Mouse (Mus musculus): Measurements from ENCODE around the gene Gimap1. TPM values are rescaled to one million over a fixed set of nuclear protein-coding genes. Genes with fewer than 3 reads are reported as not detected.

The Gimap1 gene
- polyA plus RNA-seq, 1 experiment, result not detected

DNA sequence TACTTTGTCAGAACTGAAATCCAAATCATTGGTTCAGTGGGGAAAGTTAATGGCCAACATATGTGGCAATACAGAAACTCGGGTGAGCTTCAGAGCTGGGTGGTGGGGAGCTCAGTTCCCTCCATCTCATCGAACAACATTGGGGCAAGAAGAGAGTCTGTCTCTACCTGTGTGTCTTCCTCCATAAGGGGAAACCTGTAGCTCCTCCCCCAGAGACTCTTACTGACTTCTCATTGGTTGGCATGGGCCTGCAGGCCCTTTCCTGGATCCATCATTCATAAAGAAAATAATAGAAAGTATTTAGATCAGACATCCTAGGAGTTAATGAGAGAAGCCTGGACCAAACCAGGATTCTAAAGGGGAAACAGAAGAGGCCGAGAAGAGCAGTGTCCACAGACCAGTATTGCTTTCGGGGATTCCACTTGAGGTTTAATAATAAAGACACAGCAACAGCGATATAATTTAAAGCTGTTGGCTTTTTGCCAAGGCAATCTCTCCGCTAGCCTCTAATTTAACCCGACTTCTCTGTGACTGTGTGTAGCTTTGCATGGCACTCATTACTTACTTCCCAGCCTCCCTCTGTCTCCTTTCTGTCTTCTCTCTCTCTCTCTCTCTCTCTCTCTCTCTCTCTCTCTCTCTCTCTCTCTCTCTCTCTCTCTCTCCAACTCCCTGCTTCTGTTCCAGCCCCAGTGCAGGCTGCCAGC, 24.9 kb downstream of the Gimap1 start:
- no peak for TF ChIP-seq GATA1 (IDR thresholded peaks at IDR 0.05; ENCODE audit: low read length)

DNA sequence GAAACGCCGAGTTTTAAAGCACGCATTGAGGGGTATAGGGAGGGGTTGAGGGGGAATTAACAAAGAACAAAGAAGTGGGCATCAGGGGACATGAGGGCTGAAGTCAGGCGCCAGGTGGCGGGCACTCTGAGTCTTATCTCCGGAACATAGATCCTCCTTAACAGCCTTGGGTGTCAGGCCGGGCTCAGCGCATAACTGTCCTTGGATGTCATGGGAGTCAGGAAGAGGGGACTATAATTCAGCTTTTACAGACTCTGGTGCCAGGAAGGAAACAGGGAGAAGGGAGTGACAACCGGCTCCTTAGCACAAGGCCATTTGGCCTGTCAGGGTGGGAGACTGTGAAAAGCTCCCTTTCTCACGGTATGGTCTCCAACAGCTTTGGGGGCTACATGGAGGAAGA, 25.6 kb downstream of the Gimap1 start:
- no peak for TF ChIP-seq GATA1 (IDR thresholded peaks at IDR 0.05; ENCODE audit: low read length)

DNA sequence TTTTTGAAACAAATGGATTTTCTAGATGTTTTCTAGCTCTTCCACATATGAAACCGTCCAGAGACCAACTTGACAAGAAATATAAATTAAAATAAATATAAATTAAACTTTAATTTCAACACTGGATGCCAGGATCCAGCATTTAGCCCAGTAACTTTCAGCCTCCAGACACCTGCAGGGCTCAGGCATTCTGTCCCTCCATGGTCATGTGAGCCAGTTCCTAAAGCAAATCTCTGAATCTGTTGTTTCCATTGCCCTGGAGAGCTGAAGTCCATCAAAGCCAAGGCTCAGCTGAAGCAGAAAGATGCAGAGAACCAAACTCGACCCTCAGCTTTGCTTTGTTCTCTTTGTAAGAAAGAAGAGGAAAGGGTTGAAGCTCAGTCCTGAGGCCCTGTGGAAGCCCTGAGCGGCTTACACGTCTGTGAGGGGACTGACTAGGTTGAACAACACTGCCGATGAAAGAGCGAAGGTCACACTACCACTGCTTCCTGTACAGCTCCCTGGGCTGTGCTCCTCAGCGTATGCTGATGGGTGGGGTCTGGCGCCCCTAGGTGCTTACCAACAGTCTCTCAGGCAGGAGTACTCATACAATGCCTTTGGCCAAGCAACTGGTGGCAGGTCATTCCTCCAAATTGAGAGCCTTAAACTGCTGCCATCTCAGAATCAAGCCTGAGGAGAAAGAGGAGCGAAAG, 29.5 kb downstream of the Gimap1 start:
- no peak for TF ChIP-seq GATA1 (IDR thresholded peaks at IDR 0.05; ENCODE audit: low read length)

DNA sequence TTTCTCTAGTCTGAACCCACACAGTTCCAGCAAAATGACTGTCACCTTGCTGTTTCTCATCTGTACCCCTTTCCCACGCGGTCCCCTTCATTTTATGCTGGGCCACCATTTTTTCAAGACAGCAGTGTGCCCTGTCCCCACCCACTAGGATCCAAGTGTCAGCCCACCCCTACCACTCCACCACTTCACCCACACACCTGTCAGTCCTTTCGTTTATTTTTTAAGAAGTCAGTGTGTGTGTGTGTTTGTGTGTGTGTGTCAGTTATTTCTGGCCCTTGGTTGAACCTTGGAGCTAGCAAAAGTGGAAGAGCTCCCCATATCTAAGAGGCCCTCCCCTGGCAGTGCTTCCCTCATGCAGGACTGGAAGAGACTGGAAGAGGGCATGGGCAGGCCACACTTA, 30.1 kb downstream of the Gimap1 start:
- no peak for TF ChIP-seq GATA1 (IDR thresholded peaks at IDR 0.05; ENCODE audit: low read length)

DNA sequence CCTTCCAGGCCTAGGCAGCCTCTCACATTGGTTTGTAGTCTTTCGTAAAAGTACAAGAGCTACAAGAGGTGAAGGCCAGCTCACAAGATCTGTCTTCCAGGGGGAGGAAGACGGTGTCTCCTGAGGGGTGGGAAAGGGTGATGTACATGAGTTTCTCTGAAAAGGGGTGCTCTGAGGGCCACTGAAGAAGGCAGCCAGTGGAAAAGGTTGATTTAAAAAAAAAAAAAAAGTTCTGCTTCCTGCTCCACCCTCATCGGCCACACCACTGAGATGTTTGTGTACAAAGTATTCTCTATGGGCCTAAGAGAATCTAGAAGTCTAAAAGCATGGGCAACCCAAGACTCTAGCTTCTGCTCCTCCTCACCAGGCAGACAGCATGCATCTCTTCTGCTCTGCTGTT, 31.8 kb downstream of the Gimap1 start, which contains the start of gene Gimap3:
Gene Gimap3, minus strand, starts transcription at position 156 of the 400 bp plus-strand sequence.
- no peak for TF ChIP-seq GATA1 (IDR thresholded peaks at IDR 0.05; ENCODE audit: low read length)

DNA sequence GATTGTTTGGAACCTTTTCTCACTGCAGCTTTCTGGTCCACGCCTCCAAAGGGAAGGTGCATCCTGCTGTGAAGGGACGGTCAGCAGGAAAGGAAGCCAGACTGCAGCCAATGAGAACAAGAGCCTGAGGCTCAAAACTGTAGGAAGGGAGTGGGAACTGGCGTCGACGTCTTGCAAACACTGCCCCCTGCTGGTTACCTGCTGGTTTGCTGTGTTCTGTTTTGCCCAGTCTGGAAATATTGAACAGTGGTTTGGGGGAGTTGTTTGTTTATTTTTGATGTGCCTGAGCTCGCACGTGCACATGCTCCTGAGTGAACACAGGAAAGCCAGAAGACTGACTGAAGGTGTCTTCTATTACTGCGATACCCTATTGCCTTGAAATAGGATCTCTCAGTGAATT, 33.2 kb downstream of the Gimap1 start:
- no peak for TF ChIP-seq GATA1 (IDR thresholded peaks at IDR 0.05; ENCODE audit: low read length)

DNA sequence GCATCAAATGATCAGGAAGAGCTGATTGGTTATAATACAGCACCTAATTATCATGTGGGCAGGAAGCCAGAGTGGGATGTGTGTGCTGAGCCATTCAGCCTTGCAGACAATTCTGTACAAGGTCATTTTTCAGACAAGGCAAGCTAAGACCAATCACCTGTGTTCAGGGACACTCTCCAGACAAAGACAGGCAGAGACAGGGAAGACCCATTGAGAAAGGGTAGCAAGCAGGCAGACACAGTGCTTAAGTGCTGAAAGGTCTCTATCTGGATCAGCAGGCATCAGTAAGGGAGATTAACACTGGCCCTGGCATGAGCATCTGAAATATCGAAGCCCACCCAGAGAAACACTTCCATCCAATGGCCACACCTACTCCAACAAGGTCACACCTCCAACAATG, 45.6 kb downstream of the Gimap1 start:
- TF ChIP-seq GATA1 (IDR thresholded peaks at IDR 0.05; ENCODE audit: low read length), result no peak

DNA sequence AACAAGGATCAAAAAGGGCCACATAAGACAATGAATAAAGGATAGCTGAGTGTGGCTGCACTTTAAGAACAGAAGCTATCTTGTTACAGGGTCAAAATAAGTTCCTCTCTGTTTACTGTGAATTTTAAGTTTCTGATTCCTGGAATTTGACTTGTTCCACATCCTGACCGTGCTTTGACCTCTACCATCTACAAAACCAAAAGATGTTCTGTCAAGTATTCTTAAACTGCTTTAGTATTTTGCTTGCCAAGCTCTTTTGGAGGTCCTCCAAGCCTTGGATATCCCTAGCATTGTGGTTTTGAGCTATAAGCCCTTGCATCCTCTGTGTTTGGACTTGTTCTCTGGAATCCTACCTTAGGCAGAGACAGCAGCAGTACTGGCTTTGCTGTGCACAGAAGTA, 46.3 kb downstream of the Gimap1 start:
- TF ChIP-seq GATA1 (IDR thresholded peaks at IDR 0.05; ENCODE audit: low read length), result no peak

DNA sequence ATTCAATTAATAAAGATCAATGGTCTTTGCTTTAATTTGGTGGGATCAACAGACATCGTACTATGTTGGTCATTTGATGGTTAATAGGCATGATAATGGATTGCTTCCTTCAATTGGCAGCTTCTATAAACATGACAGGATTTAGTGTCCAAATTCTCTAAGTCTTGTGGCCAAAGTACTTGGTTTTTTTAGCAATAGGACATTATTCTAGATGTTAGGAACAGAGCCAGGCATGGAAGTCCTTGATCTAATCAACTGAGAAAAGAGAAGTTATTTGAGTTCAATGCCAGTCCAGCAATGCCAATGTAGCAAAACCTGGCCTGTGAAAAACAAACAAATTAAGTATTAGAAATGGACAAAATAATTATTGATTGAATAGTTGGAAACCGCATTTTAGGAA, 46.7 kb downstream of the Gimap1 start:
- no peak for TF ChIP-seq GATA1 (IDR thresholded peaks at IDR 0.05; ENCODE audit: low read length)

DNA sequence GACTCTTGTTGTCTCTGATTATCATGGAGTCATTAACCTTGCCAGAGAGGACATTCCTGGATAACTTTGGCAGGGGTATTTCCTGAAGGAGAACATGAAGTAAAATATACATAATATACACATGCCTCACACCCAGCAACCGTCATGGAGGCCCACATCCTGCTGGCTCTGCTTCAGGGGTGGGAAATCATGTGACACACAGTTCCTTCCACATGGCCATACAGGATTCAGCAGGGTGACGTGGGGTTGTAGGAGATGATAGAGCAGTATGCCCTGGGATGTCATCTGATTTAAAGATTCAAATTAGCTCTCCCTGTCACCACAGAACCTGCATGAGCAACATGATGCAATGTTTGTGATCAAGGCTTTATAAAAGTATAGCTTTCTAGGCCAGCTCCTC, 49.0 kb downstream of the Gimap1 start:
- no peak for TF ChIP-seq GATA1 (IDR thresholded peaks at IDR 0.05; ENCODE audit: low read length)

Other genes with a start within 250 kb of the Gimap1 start
- gene Atp6v0e2, start 201.4 kb upstream of the Gimap1 start, polyA plus RNA-seq (2012), result not detected in 2 replicates
- gene Lrrc61, start 184.3 kb upstream of the Gimap1 start, polyA plus RNA-seq (2012), result not detected in 2 replicates
- gene Rarres2, start 166.3 kb upstream of the Gimap1 start, polyA plus RNA-seq (2012), result not detected in 2 replicates
- gene Gm45021, start 149.4 kb upstream of the Gimap1 start, polyA plus RNA-seq (2012), result not detected in 2 replicates
- not detected in 2 replicates for gene Repin1, start 145.2 kb upstream of the Gimap1 start, polyA plus RNA-seq (2012)
- not detected in 2 replicates for gene Gm44965, start 145.1 kb upstream of the Gimap1 start, polyA plus RNA-seq (2012)
- gene Zfp775, start 137.0 kb upstream of the Gimap1 start, polyA plus RNA-seq (2012), result not detected in 2 replicates
- 0.02 TPM in 1 of 2 replicates, not detected in the other for gene AI854703, start 112.3 kb upstream of the Gimap1 start, polyA plus RNA-seq (2012)
- not detected in 2 replicates for gene Gimap8, start 91.8 kb upstream of the Gimap1 start, polyA plus RNA-seq (2012)
- 0.32 and 0.73 TPM in 2 replicates for gene Gimap9, start 62.9 kb upstream of the Gimap1 start, polyA plus RNA-seq (2012)
- not detected in 2 replicates for gene Gimap4, start 54.5 kb upstream of the Gimap1 start, polyA plus RNA-seq (2012)
- gene Gimap6, start 30.8 kb upstream of the Gimap1 start, polyA plus RNA-seq (2012), result 0.06 and 0.09 TPM in 2 replicates
- not detected in 2 replicates for gene Gm28053, start 20.4 kb upstream of the Gimap1 start, polyA plus RNA-seq (2012)
- not detected in 2 replicates for gene Gimap7, start 20.4 kb upstream of the Gimap1 start, polyA plus RNA-seq (2012)
- gene Gimap5, start 7.1 kb downstream of the Gimap1 start, polyA plus RNA-seq (2012), result not detected in 2 replicates
- not detected in 2 replicates for gene Gimap3, start 31.8 kb downstream of the Gimap1 start, polyA plus RNA-seq (2012)
- gene Tmem176a, start 101.9 kb downstream of the Gimap1 start, polyA plus RNA-seq (2012), result 0.55 TPM in 1 of 2 replicates, not detected in the other
- 0.08 TPM in 1 of 2 replicates, not detected in the other for gene Tmem176b, start 102.4 kb downstream of the Gimap1 start, polyA plus RNA-seq (2012)
- gene Aoc1, start 133.8 kb downstream of the Gimap1 start, polyA plus RNA-seq (2012), result not detected in 2 replicates
- not detected in 2 replicates for gene 1600015I10Rik, start 190.8 kb downstream of the Gimap1 start, polyA plus RNA-seq (2012)
- gene Doxl2, start 235.9 kb downstream of the Gimap1 start, polyA plus RNA-seq (2012), result not detected in 2 replicates
- not detected in 2 replicates for gene Svs1, start 247.8 kb downstream of the Gimap1 start, polyA plus RNA-seq (2012)

Measured in G1E-ER4 (cell line).